Mouse (Mus musculus) frontal cortex, adult (tissue): ENCODE measurements at regions not wholly inside any gene's neighbourhood (a gene's known extent, or its start where the extent isn't known, plus 50 kb on each side); places are given as distances from the start of the nearest gene placed in this dataset.

Source experiments
- ATAC-seq: cut with Nextera tagmentation; 2 replicates; pipeline ENCODE4 v1.9.2; 2017; ENCODE audit warnings: mild to moderate bottlenecking, moderate library complexity, mixed read lengths; ENCODE audit not compliant: low TSS enrichment

DNA sequence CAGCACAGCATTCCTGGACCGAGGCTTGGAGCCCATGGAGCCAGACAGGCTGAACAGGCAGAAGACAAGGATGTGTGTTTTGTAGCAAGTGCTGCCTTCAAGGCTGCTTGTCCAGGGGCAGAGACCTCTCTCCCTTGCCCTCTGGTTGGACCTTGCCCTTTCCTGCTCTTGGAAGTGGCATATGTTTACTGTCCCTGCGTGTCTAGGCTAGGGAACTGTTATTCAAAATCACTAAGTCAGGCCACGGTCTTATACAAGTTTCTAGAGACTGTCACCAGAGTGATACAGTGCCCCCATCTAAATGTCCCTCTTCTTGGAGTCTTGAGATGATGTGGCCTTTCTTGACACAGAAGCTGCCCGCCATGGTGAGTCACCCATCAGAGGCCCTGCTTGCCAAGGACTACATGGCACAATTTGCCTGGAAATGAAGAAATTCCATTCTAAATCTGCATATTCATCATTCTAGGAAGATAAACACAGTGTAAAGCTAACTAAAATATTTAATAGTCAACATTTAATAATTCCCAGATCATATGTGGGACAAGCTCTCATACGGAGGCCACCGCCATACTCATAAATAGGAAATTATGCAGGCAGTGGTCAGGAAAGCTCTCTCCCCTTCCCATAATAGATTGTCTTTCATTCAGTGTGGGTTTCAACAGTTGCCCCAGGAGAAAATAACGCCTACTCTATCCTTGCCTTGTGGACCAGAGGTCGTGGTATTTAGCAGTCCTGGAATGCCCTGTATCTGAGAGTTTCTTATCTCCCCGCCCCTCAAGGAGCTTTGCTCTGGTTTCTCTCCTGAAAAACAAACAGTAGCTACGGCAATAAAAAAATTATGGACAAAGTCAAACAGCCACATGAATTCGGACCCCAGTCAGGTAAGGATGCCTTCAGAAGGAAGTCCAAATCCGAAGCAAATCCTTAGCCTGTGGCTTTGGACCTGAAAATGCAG, 50.9 kb upstream of the Lmo4 start:
- no peak for ATAC-seq
